Mouse (Mus musculus): Measurements from ENCODE around the gene Fam163a. TPM values are rescaled to one million over a fixed set of nuclear protein-coding genes. Genes with fewer than 3 reads are reported as not detected.

The Fam163a gene
- total and polyA plus RNA-seq, 3 experiments, result 0.11 TPM; not detected in 2

DNA sequence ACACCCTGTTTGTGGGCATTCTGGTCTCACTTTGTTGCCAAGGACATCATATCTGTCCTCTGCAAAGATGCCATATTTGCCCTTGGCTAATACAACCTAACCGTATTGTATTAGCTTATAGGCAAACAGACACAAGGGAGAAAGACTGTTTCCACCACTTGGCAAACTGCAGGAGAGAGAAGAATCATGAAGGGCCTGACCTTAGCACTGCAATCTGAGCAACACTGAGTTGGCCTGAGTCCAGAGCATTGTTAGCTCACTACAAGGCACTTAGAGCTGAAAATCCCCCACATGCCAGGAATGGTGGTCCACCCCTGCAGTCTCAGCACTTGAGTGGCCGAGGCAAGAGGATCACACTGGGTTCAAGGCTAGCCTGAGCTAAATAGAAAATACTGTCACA is 13.7 kb upstream of the Fam163a start:
- ATAC-seq (ENCODE audit: extremely low read depth, insufficient number of reproducible peaks, low FRiP score, poor library complexity, severe bottlenecking), result no peak
- no peak overlapping the region for H3K4me3 ChIP-seq (ENCODE audit: low read depth, low read length)
- TF ChIP-seq GATA2 (IDR thresholded peaks at IDR 0.05; ENCODE audit: borderline replicate concordance, low read depth, low read length) (no peak), TAL1 (conservative IDR thresholded peaks at IDR 0.05; ENCODE audit: low read depth, low read length) (no peak), POLR2AphosphoS5 (IDR thresholded peaks at IDR 0.05; ENCODE audit: insufficient replicate concordance, low read depth, low read length) (no peak), GATA1 (IDR thresholded peaks at IDR 0.05; ENCODE audit: borderline replicate concordance, low read length) (no peak)
- H3K36me3 ChIP-seq (replicated peaks), result no peaks in the 10 kb centered on the region
- H3K27me3 ChIP-seq (ENCODE audit: insufficient read depth, low read length), result no peaks in the 10 kb centered on the region; the same call in 1 of the 2 replicates
- no peak for DNase-seq (ENCODE audit: low spot score)
- no peaks in the 10 kb centered on the region for H3K9me3 ChIP-seq (replicated peaks)
- peaks cover 49% of the 10 kb centered on the region for H3K4me1 ChIP-seq (ENCODE audit: insufficient read depth, low read depth, low read length)

- H3K36me3 ChIP-seq (replicated peaks), result no peaks in the 10 kb centered on the region
- no peaks in the 10 kb centered on the region; the same call in 1 of the 2 replicates for H3K27me3 ChIP-seq (ENCODE audit: insufficient read depth, low read length)
- DNase-seq (ENCODE audit: low spot score) (no peak), ATAC-seq (ENCODE audit: extremely low read depth, insufficient number of reproducible peaks, low FRiP score, poor library complexity, severe bottlenecking) (no peak)
- peaks cover 49% of the 10 kb centered on the region for H3K4me1 ChIP-seq (ENCODE audit: insufficient read depth, low read depth, low read length)
- TF ChIP-seq CTCF (IDR thresholded peaks at IDR 0.05; ENCODE audit: low read depth, low read length) (no peak), POLR2AphosphoS5 (IDR thresholded peaks at IDR 0.05; ENCODE audit: insufficient replicate concordance, low read depth, low read length) (no peak), GATA1 (IDR thresholded peaks at IDR 0.05; ENCODE audit: borderline replicate concordance, low read length) (no peak), TAL1 (conservative IDR thresholded peaks at IDR 0.05; ENCODE audit: low read depth, low read length) (no peak), GATA2 (IDR thresholded peaks at IDR 0.05; ENCODE audit: borderline replicate concordance, low read depth, low read length) (no peak)
- H3K4me3 ChIP-seq (ENCODE audit: low read depth, low read length), result no peak overlapping the region
- H3K9me3 ChIP-seq (replicated peaks), result no peaks in the 10 kb centered on the region
Measured at GRCm38 (mm10) chr1:156217941-156218340, 13.1 kb upstream of the Fam163a start.

GRCm38 (mm10) chr1:156217393-156217792 is 12.6 kb upstream of the Fam163a start:
- H3K9me3 ChIP-seq (replicated peaks), result no peaks in the 10 kb centered on the region

DNA sequence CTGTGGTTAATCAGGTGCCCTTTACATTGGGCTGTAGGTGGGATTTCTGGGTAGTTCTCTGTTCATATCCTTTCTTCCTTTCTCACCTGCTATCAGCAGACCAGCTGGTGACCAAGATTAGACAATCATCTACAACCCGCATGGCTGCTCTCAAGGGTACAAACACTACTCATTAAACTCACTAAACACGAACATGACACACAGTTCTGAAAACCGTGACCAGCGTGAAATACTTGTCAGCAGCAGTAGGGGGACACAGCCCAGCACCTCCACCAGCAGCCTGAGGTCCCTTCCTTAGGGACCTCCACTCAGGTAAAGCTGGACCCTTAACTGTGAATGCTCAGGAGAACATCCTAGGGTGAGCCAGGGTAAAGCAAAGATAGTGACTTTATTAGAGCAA is 11.4 kb upstream of the Fam163a start:
- Histone ChIP-seq H3K4me3 (ENCODE audit: low read depth, low read length) (no peak overlapping the region), H3K9me3 (replicated peaks) (no peaks in the 10 kb centered on the region), H3K36me3 (replicated peaks) (no peaks in the 10 kb centered on the region), H3K27me3 (ENCODE audit: insufficient read depth, low read length) (no peaks in the 10 kb centered on the region; the same call in 1 of the 2 replicates), H3K4me1 (ENCODE audit: insufficient read depth, low read depth, low read length) (peaks cover 37% of the 10 kb centered on the region)
- ATAC-seq (ENCODE audit: extremely low read depth, insufficient number of reproducible peaks, low FRiP score, poor library complexity, severe bottlenecking) (no peak), DNase-seq (ENCODE audit: low spot score) (no peak)
- TF ChIP-seq POLR2AphosphoS5 (IDR thresholded peaks at IDR 0.05; ENCODE audit: insufficient replicate concordance, low read depth, low read length) (no peak), GATA2 (IDR thresholded peaks at IDR 0.05; ENCODE audit: borderline replicate concordance, low read depth, low read length) (no peak), CTCF (IDR thresholded peaks at IDR 0.05; ENCODE audit: low read depth, low read length) (no peak), GATA1 (IDR thresholded peaks at IDR 0.05; ENCODE audit: borderline replicate concordance, low read length) (no peak), TAL1 (conservative IDR thresholded peaks at IDR 0.05; ENCODE audit: low read depth, low read length) (no peak)

More at GRCm38 (mm10) chr1:156217393-156217792, 12.6 kb upstream of the Fam163a start:
- H3K4me3 ChIP-seq (ENCODE audit: low read depth, low read length), result no peak overlapping the region
- peaks cover 48% of the 10 kb centered on the region for H3K4me1 ChIP-seq (ENCODE audit: insufficient read depth, low read depth, low read length)
- H3K36me3 ChIP-seq (replicated peaks), result no peaks in the 10 kb centered on the region
- no peaks in the 10 kb centered on the region; the same call in 1 of the 2 replicates for H3K27me3 ChIP-seq (ENCODE audit: insufficient read depth, low read length)
- DNase-seq (ENCODE audit: low spot score) (peak; percentile 27), ATAC-seq (ENCODE audit: extremely low read depth, insufficient number of reproducible peaks, low FRiP score, poor library complexity, severe bottlenecking) (peak; percentile 92)
- no peak for TF ChIP-seq CTCF (IDR thresholded peaks at IDR 0.05; ENCODE audit: low read depth, low read length)
- no peak for TF ChIP-seq POLR2AphosphoS5 (IDR thresholded peaks at IDR 0.05; ENCODE audit: insufficient replicate concordance, low read depth, low read length)
- TF ChIP-seq GATA1 (IDR thresholded peaks at IDR 0.05; ENCODE audit: borderline replicate concordance, low read length), result no peak
- TF ChIP-seq TAL1 (conservative IDR thresholded peaks at IDR 0.05; ENCODE audit: low read depth, low read length), result no peak
- TF ChIP-seq GATA2 (IDR thresholded peaks at IDR 0.05; ENCODE audit: borderline replicate concordance, low read depth, low read length), result no peak

- TF ChIP-seq CTCF (IDR thresholded peaks at IDR 0.05; ENCODE audit: low read depth, low read length) (no peak), GATA2 (IDR thresholded peaks at IDR 0.05; ENCODE audit: borderline replicate concordance, low read depth, low read length) (no peak), POLR2AphosphoS5 (IDR thresholded peaks at IDR 0.05; ENCODE audit: insufficient replicate concordance, low read depth, low read length) (no peak), GATA1 (IDR thresholded peaks at IDR 0.05; ENCODE audit: borderline replicate concordance, low read length) (no peak), TAL1 (conservative IDR thresholded peaks at IDR 0.05; ENCODE audit: low read depth, low read length) (no peak)
- Histone ChIP-seq H3K4me1 (ENCODE audit: insufficient read depth, low read depth, low read length) (peaks cover 35% of the 10 kb centered on the region), H3K27me3 (ENCODE audit: insufficient read depth, low read length) (no peaks in the 10 kb centered on the region), H3K9me3 (replicated peaks) (no peaks in the 10 kb centered on the region), H3K36me3 (replicated peaks) (no peaks in the 10 kb centered on the region), H3K4me3 (ENCODE audit: low read depth, low read length) (no peak overlapping the region)
- DNase-seq (ENCODE audit: low spot score), result no peak
- no peak for ATAC-seq (ENCODE audit: extremely low read depth, insufficient number of reproducible peaks, low FRiP score, poor library complexity, severe bottlenecking)
Measured at GRCm38 (mm10) chr1:156214651-156215050, 9.8 kb upstream of the Fam163a start.

DNA sequence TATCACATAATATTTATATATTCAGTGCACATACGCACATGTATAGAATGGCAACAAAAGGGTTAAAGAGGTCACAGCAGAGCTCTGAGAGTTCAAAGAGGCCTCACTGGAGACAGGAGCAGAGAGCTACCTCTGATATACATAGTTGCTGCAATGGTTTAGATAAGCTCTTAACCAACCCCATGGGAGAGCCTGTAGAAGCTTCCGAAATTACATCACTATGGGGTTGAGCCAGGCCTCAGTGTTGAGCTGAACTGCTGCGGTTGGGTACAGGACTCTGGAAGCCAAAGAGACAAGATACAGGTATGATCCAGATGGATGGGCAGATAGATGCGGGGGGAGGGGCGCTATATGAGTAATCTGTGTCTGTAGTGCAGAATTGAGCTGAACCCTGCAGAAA is 8.1 kb upstream of the Fam163a start:
- H3K9me3 ChIP-seq (replicated peaks), result no peaks in the 10 kb centered on the region
- H3K27me3 ChIP-seq (ENCODE audit: insufficient read depth, low read length), result no peaks in the 10 kb centered on the region
- peaks cover 31% of the 10 kb centered on the region for H3K4me1 ChIP-seq (ENCODE audit: insufficient read depth, low read depth, low read length)
- peak; percentile 32 for ATAC-seq (ENCODE audit: extremely low read depth, insufficient number of reproducible peaks, low FRiP score, poor library complexity, severe bottlenecking)
- no peaks in the 10 kb centered on the region for H3K36me3 ChIP-seq (replicated peaks)
- no peak for DNase-seq (ENCODE audit: low spot score)
- H3K4me3 ChIP-seq (ENCODE audit: low read depth, low read length), result no peak overlapping the region
- TF ChIP-seq POLR2AphosphoS5 (IDR thresholded peaks at IDR 0.05; ENCODE audit: insufficient replicate concordance, low read depth, low read length) (no peak), CTCF (IDR thresholded peaks at IDR 0.05; ENCODE audit: low read depth, low read length) (no peak), GATA1 (IDR thresholded peaks at IDR 0.05; ENCODE audit: borderline replicate concordance, low read length) (no peak), GATA2 (IDR thresholded peaks at IDR 0.05; ENCODE audit: borderline replicate concordance, low read depth, low read length) (no peak), TAL1 (conservative IDR thresholded peaks at IDR 0.05; ENCODE audit: low read depth, low read length) (no peak)
